Comparison of ENCODE assay signal across 9 mouse cellular contexts in genomic region chr5:139382760-139383159, GRCm38 (mm10). TPM values are rescaled to one million over a fixed set of nuclear protein-coding genes. Genes with fewer than 3 reads are reported as not detected.
DNase-seq lines count a peak whose midpoint lies in the region; ATAC-seq and TF ChIP-seq lines count a peak whose summit lies in the region.
"Had no signal": no experiment of that assay in that cellular context is flagged by ENCODE, and none has a peak within 500 bp of the region (broad histone marks: within the 10 kb centered on the region; RNA-seq: fewer than 3 reads in every experiment).

No protein-coding gene starts in this region.

- TF ChIP-seq POLR2A in lung, adult 2 months (IDR thresholded peaks at IDR 0.05; ENCODE audit: borderline replicate concordance, extremely low read depth, low read depth, low read length) = peak; percentile 97

- DNase-seq in cerebellum, adult 18-20 months = peak; percentile 32 to 33
- no peak for DNase-seq in cerebellum, adult 8-10 months
- DNase-seq in adrenal gland, postnatal 14 days = peak; percentile 59
- DNase-seq in heart, adult 9 months (ENCODE audit: low spot score in 2 of 2) = peak; percentile 88 to 90
- peak; percentile 59 for DNase-seq in kidney, adult 18-20 months
- DNase-seq in lung, adult 2 months = peak; percentile 70
- DNase-seq in yolk sac, embryonic 10.5 days (ENCODE audit: low spot score) = peak; percentile 60

- H3K4me2 ChIP-seq in neural tube, embryonic 14.5 days (ENCODE audit: low read depth, low read length) = no peak overlapping the region

- 0 out of 2 replicates have a peak overlapping the region, but pooled peaks have one; percentile 13 for H3K9ac ChIP-seq in neural tube, embryonic 14.5 days (replicated peaks; ENCODE audit: low read depth, low read length)

- no peak for ATAC-seq in neural tube, embryonic 14.5 days (ENCODE audit: low read depth)

- H3K4me1 ChIP-seq in lung, adult 2 months (ENCODE audit: control insufficient read depth, insufficient read depth, low read length) = peaks cover 72% of the 10 kb centered on the region
- H3K4me1 ChIP-seq in neural tube, embryonic 14.5 days (ENCODE audit: control insufficient read depth, insufficient read depth, low read length) = peaks cover 9% of the 10 kb centered on the region

- H3K27me3 ChIP-seq in neural tube, embryonic 14.5 days (ENCODE audit: control insufficient read depth, insufficient read depth, low read length) = no peaks in the 10 kb centered on the region

- no peaks in the 10 kb centered on the region for H3K36me3 ChIP-seq in neural tube, embryonic 14.5 days (ENCODE audit: control insufficient read depth, insufficient read depth, low read length)

- H3K27ac ChIP-seq in neural tube, embryonic 14.5 days (ENCODE audit: low read depth, low read length) = peak overlapping the region; percentile 45

- H3K4me3 ChIP-seq in lung, adult 2 months (replicated peaks; ENCODE audit: extremely low read depth, low read depth, low read length) = peak overlapping the region; percentile 26
- no peak overlapping the region for H3K4me3 ChIP-seq in neural tube, embryonic 14.5 days (ENCODE audit: low read depth, low read length)

- no peak for TF ChIP-seq CTCF in lung, adult 2 months (IDR thresholded peaks at IDR 0.05; ENCODE audit: insufficient read depth, low read length)

- H3K9me3 ChIP-seq in neural tube, embryonic 14.5 days (ENCODE audit: control insufficient read depth, low read length) = no peaks in the 10 kb centered on the region

- 8% methylated on average over 8 of the region's 8 CpGs for WGBS in lung, adult 2 months
- WGBS in neural tube, embryonic 14.5 days = 62% methylated on average over 8 of the region's 8 CpGs

RNA-seq across cellular contexts. Expression of gene Gpr146, which starts 5.3 kb away (rescaled TPM):
- total RNA-seq in adrenal gland, postnatal 14 days (2021) = 12.1 and 14.8 TPM in 2 replicates
- 75.7 and 93.4 TPM in 2 replicates for polyA plus RNA-seq in lung, adult 2 months (2012; rRNA removed)
- polyA plus RNA-seq in neural tube, embryonic 14.5 days (2014; fragmentation: Nextera tagmentation; extraction: Ambion mirVana) = 1.8 and 2.2 TPM in 2 replicates

RNA-seq across cellular contexts. Expression of gene C130050O18Rik, which starts 22.3 kb away (rescaled TPM):
- total RNA-seq in adrenal gland, postnatal 14 days (2021) = 0.30 TPM in 2 replicates
- polyA plus RNA-seq in lung, adult 2 months (2012; rRNA removed) = 7.2 and 9.0 TPM in 2 replicates
- 0.17 and 0.23 TPM in 2 replicates for polyA plus RNA-seq in neural tube, embryonic 14.5 days (2014; fragmentation: Nextera tagmentation; extraction: Ambion mirVana)

RNA-seq across cellular contexts. Expression of gene Cyp2w1, which starts 30.3 kb away (rescaled TPM):
- total RNA-seq in adrenal gland, postnatal 14 days (2021) = not detected in 2 replicates
- polyA plus RNA-seq in lung, adult 2 months (2012; rRNA removed) = 0.33 TPM in 1 of 2 replicates, not detected in the other
- not detected in 2 replicates for polyA plus RNA-seq in neural tube, embryonic 14.5 days (2014; fragmentation: Nextera tagmentation; extraction: Ambion mirVana)
- polyA plus RNA-seq: C2C12 had no signal

RNA-seq across cellular contexts. Expression of gene Cox19, which starts 31.5 kb away (rescaled TPM):
- 68.3 and 74.0 TPM in 2 replicates for total RNA-seq in adrenal gland, postnatal 14 days (2021)
- 51.7 and 61.9 TPM in 2 replicates for polyA plus RNA-seq in lung, adult 2 months (2012; rRNA removed)
- 108 and 113 TPM in 2 replicates for polyA plus RNA-seq in neural tube, embryonic 14.5 days (2014; fragmentation: Nextera tagmentation; extraction: Ambion mirVana)

RNA-seq across cellular contexts. Expression of gene Gper1, which starts 40.2 kb away (rescaled TPM):
- total RNA-seq in adrenal gland, postnatal 14 days (2021) = 4.6 and 6.3 TPM in 2 replicates
- 2.7 and 3.3 TPM in 2 replicates for polyA plus RNA-seq in lung, adult 2 months (2012; rRNA removed)
- polyA plus RNA-seq in neural tube, embryonic 14.5 days (2014; fragmentation: Nextera tagmentation; extraction: Ambion mirVana) = 6.2 and 9.5 TPM in 2 replicates

Comparison
In these comparisons a context has a peak if more than half of its experiments do, and no peak if none do; other contexts are left out.
1. RNA of gene Gpr146, which starts 5.3 kb away (polyA plus RNA-seq): 75.7 to 93.4 TPM in lung, adult 2 months; 1.8 to 2.2 TPM in neural tube, embryonic 14.5 days; every median in the first group is over 10 times any median in the second.